Mouse (Mus musculus) heart, postnatal 36 days (tissue): ENCODE measurements at regions not wholly inside any gene's neighbourhood (a gene's known extent, or its start where the extent isn't known, plus 50 kb on each side); places are given as distances from the start of the nearest gene placed in this dataset.

Source experiments
- DNase-seq, 2 experiments: peaks; one replicate each; pipeline ENCODE4 v3.0.0; 2021 to 2022
- intact Hi-C: fragments of 180-260 bp; cut with DNase I; formaldehyde crosslinking; loops from one replicate; pipeline ENCODE4 v1.15.1; 2025

GRCm38 (mm10) chr1:61233476-61234297 lies 256.0 kb downstream of the Icos start:
- DNase-seq: no peak
- intact Hi-C loops: no loop called here

DNA sequence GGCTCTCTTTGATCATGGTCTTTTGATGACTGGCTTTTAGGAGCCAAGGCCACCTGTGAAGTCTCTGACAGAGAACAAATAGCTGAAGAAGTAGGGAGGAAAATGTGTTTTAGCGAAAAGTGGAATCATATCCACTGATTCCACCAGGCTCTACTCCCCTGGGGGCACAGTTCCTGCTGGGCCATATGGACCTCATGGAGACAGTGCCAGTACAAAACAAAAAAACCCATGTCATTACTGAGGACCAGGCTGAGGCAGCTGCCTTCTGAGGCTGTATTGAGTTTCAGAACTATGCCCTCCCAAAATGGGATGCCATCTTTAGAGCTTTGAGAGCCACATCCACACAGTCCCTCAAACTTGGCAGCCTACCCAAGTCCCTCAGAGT lies 256.6 kb downstream of the Icos start:
- intact Hi-C loops: no loop called here
- no peak for DNase-seq

- DNase-seq: no peak
- intact Hi-C loops: no loop called here
Measured at GRCm38 (mm10) chr1:61236511-61236910, 258.8 kb downstream of the Icos start.

DNA sequence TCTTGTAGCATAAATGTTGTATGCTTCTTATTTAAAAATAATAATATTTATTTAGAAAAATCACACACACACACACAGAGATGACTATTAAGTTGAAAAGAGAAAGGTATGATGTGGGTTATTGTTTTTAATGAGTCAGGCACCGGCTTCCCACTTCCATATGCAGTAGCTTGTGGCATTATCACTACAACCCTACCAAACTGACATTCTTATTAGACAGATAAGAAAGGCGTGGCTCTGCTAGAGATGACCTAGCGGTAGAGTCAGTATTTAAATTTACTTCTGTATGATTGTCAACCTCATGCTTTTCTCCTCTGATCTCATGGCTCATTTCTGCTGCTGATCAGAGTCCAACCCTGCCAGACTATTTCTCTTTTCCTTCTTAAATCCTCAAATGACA lies 260.9 kb downstream of the Icos start:
- intact Hi-C loops: no loop called here
- no peak for DNase-seq

DNA sequence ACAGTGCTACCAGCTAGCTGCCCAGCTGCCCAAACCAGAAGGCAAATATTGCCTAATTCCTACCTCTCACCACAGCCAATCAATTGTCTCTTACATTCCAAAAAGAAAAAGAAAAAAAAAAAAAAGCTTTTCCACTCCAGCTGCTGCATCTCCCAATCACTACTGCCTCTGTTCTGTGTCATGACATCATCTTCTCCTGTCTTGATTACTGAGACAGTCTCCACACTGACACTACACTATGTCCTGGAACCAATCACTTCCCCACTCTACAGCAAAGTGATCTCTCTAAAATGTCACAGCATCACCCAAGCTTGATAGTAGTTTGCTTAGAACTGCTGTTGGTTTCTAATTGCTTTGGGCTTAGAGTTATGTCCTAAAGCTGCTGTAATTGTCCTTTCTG lies 279.8 kb downstream of the Icos start:
- intact Hi-C loops: no loop called here
- no peak for DNase-seq

- DNase-seq: no peak
- intact Hi-C loops: no loop called here
Measured at GRCm38 (mm10) chr1:61263466-61263865, 285.7 kb downstream of the Icos start.

DNA sequence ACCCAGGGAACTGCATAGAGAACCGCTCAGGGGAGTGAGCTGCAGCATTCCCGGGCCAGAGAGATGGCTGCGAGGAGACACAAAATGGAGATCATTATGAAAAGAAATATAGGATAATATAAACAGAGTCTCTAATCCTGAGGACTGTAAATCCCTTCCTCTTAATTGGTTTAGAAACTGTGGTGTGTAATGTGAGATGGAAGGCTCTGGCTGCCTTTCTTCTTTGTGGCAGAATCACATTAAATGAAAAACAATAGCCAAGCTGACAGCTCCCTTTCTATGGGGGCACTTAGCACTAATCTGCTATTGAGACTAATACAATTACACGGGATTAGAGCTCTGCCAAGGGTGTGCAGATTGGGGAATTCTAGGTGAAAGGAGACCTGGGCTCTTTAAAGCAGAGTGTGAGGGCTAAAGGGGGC lies 288.0 kb downstream of the Icos start:
- intact Hi-C loops: no loop called here
- no peak for DNase-seq

DNA sequence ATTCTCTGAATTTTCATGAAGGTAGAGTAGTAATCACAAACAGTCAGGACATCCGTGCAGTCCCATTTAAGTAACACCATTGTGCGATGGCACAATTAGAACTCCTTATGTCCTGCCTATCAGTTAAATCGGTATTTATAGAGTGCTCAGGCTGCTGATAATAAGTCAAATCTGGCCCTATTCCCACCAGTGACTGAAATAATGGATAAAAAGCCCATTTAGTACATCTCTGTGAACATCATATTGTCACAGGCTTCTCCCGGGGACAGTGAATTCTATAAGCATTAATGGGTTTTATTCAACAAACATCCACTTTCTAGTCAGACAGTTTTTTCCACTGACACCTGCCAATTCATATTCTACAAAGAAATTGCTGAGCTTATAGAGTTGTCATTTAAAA lies 296.1 kb downstream of the Icos start:
- intact Hi-C loops: loop anchor here (10.0 kb wide), 1 partner anchor 69 kb away; no protein-coding TSS in a partner anchor
- no peak for DNase-seq

GRCm38 (mm10) chr1:61274244-61274643 lies 296.5 kb downstream of the Icos start:
- intact Hi-C loops: loop anchor here (10.0 kb wide), 1 partner anchor 69 kb away; no protein-coding TSS in a partner anchor
- DNase-seq: no peak

DNA sequence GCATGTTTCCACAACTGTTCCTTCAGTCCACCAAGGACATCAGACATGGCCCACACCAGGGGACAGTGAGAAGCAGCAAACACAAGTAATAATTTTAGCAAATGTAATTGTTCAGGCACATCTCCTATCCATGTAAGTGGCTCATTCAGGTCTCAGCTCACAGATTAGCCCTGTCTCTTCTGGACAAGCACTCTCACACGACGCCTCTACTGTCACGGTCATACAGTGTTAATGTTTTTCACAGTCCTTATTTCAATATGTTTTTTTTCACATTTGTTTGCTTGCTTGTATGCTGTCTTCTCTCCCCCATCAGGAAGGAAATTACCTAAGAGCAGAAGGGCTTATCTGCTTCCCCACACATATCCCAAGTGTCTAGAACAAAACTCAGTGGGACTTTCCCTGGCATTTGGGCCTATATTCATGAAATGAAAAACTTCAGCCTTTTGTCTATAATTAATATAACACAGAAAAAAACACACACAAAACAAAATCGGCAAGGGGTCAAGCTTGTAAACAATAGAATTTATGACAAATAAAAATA lies 299.5 kb downstream of the Icos start:
- no peak for DNase-seq
- intact Hi-C loops: loop anchor here (5.0 to 10.0 kb wide), 2 partner anchors 72 to 95 kb away; no protein-coding TSS in a partner anchor

DNA sequence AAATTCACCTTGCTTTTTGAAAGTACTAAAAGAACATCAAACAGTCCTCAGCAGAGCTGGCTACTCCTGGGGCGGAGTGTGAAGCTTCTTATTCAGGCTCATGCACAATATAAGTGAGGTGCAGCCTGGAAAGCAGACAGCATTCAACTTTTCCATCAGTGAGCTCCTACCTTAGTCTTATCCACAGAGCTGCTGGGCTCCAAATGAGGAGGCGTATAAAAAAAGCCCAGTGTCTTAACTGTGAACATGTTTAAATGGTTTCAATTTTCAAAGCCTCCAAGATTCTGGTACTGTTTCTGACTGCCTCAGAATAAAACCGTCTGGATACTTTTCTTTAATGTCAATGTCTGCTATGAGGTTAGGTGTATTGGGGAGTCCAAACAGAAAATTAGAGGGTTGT lies 310.5 kb downstream of the Icos start:
- no peak for DNase-seq
- intact Hi-C loops: no loop called here

DNA sequence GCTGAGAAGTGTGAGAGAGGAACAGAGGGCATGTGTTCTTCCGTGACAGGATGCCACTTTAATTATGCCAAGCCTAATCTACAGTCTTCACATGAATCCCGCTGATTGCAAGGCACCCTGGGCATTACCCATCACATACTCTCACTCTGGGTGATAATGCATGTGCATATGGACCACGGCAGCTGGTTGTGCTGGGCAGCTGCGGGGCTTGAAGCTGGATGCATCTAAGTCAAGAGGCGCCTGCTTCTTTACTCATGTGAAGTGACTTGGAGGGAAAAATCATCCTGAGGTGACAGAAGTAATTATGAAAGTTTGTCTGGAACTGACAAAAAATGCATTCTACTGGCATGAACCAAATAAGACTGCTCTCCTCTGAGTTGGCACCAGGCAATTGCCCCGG lies 311.2 kb downstream of the Icos start:
- no peak for DNase-seq
- intact Hi-C loops: no loop called here

DNA sequence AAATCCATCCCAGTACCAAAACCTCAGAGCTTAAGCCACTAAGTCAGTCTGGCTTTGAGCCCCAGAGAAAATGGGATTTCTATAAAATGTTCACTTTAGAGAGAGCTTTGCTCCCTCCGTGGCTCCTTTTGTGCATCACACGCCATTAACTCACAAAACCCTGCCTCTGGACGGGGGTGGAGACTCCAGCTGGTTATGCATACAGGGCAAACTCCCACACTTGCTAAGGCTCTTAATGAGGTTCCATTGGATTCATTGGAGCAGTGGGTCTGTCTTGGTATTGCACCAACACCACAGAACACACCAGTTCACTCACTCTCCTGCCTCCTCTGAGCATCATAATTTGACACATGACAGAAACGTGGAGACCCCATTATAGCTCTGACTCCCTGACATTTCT lies 311.8 kb downstream of the Icos start:
- DNase-seq: no peak
- intact Hi-C loops: no loop called here

GRCm38 (mm10) chr1:61293106-61293505 lies 315.4 kb downstream of the Icos start:
- intact Hi-C loops: loop anchor here (10.0 kb wide), 2 partner anchors 642 to 1672 kb away; no protein-coding TSS in a partner anchor
- DNase-seq: no peak

DNA sequence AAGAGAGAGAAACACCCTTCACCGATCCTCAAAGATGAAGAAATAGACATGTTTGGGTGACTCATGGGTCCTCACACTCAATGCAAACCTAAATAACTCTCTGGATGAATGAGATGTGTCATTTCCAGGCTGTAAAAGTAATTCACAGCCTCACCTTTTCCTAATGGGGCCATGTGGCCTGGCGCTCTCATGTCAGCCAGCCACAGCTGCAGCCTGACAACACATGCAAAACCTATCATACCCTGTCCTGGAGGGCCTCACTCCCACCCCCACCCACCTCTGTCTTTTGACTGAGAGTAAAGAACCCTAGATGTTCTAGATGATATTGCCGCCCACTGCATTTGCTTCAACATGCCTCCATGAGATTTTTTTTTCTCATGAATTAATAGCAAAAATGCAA lies 317.5 kb downstream of the Icos start:
- no peak for DNase-seq
- intact Hi-C loops: loop anchor here (5.0 to 10.0 kb wide), 3 partner anchors 477 to 1670 kb away; no protein-coding TSS in a partner anchor

DNA sequence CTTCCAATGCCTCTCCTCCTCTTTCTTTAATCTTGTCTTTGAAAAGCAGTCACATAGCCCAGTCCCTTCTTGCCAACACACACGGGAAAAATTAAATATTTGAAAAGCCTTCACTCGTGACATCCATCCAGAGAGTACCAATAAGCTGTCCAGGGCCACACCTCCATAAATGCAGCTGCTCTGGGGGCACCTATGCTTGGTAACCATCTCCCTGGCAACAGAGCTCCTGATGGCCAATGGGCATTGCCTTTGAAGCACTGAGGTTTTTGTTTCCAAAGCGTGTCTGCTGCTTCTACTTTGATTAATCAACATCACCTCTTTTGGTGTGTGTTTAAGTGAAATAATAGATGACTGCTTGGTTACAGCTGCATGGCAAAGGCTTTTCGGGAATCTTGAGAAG lies 319.1 kb downstream of the Icos start:
- no peak for DNase-seq
- intact Hi-C loops: loop anchor here (2.0 to 10.0 kb wide), 4 partner anchors 116 to 1668 kb away; no protein-coding TSS in a partner anchor

DNA sequence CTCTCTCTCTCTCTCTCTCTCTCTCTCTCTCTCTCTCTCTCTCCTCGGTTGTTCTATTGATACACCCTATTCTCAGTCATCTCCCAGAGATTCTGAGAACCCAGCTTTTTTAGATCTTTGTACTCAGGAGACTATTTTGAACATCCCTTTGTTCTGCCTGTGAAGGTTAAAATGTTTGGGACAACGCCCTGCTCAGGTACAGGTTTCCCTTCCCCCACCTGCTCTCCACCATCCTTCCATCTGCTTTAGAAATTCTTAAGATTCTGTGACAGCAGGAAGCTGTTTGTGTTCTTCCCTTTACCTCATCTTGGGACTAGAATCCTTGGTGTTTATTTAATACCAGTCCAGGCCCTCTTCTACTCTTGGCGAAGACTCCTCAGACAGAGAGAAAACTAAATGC lies 319.6 kb downstream of the Icos start:
- intact Hi-C loops: loop anchor here (2.0 to 10.0 kb wide), 4 partner anchors 117 to 1667 kb away; no protein-coding TSS in a partner anchor
- no peak for DNase-seq

- DNase-seq: peak; percentile 48 to 58
- intact Hi-C loops: loop anchor here (1.0 to 10.0 kb wide), 5 partner anchors 76 to 1667 kb away; no protein-coding TSS in a partner anchor
Measured at GRCm38 (mm10) chr1:61298064-61298463, 320.3 kb downstream of the Icos start.

GRCm38 (mm10) chr1:61298779-61299178 lies 321.1 kb downstream of the Icos start:
- intact Hi-C loops: loop anchor here (1.0 to 10.0 kb wide), 5 partner anchors 76 to 1666 kb away; no protein-coding TSS in a partner anchor
- no peak for DNase-seq

- intact Hi-C loops: loop anchor here (5.0 to 10.0 kb wide), 2 partner anchors 664 to 1407 kb away; no protein-coding TSS in a partner anchor
Measured at GRCm38 (mm10) chr1:61300491-61300890, 322.8 kb downstream of the Icos start.

More at GRCm38 (mm10) chr1:61300491-61300890, 322.8 kb downstream of the Icos start:
- DNase-seq: no peak
